Mouse (Mus musculus) liver, embryonic 14.5 days (tissue): ENCODE measurements around the gene Gpatch11.

Experiments used
- CTCF ChIP-seq: IDR thresholded peaks from 2 replicates; pipeline ENCODE4 v1.5.1; 2016; ENCODE audit warnings: antibody characterized with exemption, low read depth, control low read depth
- EP300 ChIP-seq: IDR thresholded peaks from 2 replicates; pipeline ENCODE4 v1.6.1; 2016; ENCODE audit warnings: antibody characterized with exemption, low read depth

GRCm38 (mm10) chr17:78809019-78809418, 26.3 kb upstream of the Gpatch11 start:
- TF ChIP-seq CTCF (peak; percentile 60), EP300 (no peak)
